Mouse (Mus musculus) embryonic facial prominence, embryonic 15.5 days (tissue): ENCODE results near the gene Fam53b. TPM values are rescaled to one million over a fixed set of nuclear protein-coding genes. Genes with fewer than 3 reads are reported as not detected.
A peak's percentile ranks its signal among the peaks of the same experiment; 100 is the strongest.

Source experiments
- ATAC-seq: fragments of 200-750 bp; cut with Nextera tagmentation; 2 replicates; pipeline ENCODE4 v1.8.0; 2017; ENCODE audit warnings: low read depth, moderate TSS enrichment; ENCODE audit not compliant: insufficient number of reproducible peaks, low FRiP score, low TSS enrichment
- H3K27ac ChIP-seq: fragments of 300-500 bp; sonication (generic); replicated peaks from 2 replicates; pipeline ENCODE4 v1.5.1; 2015; ENCODE audit warnings: mild to moderate bottlenecking, inconsistent platforms
- H3K27me3 ChIP-seq: fragments of 300-500 bp; sonication (generic); 2 replicates; pipeline ENCODE4 v1.6.1; 2015; ENCODE audit warnings: inconsistent platforms
- H3K36me3 ChIP-seq: fragments of 300-500 bp; sonication (generic); 2 replicates; pipeline ENCODE4 v1.6.1; 2015; ENCODE audit warnings: mild to moderate bottlenecking, inconsistent platforms
- H3K4me1 ChIP-seq: fragments of 300-500 bp; sonication (generic); 2 replicates; pipeline ENCODE4 v1.6.1; 2015; ENCODE audit warnings: inconsistent platforms
- H3K4me2 ChIP-seq: fragments of 300-500 bp; sonication (generic); replicated peaks from 2 replicates; pipeline ENCODE4 v1.6.1; 2015; ENCODE audit warnings: mild to moderate bottlenecking, inconsistent platforms
- H3K4me3 ChIP-seq: fragments of 300-500 bp; sonication (generic); replicated peaks from 2 replicates; pipeline ENCODE4 v1.5.1; 2015; ENCODE audit warnings: mild to moderate bottlenecking, inconsistent platforms
- H3K9ac ChIP-seq: fragments of 300-500 bp; sonication (generic); 2 replicates; pipeline ENCODE4 v1.6.1; 2015; ENCODE audit warnings: inconsistent platforms
- H3K9me3 ChIP-seq: fragments of 300-500 bp; sonication (generic); replicated peaks from 2 replicates; pipeline ENCODE4 v1.6.1; 2016; ENCODE audit warnings: inconsistent platforms
- WGBS: fragments of 180-500 bp; shearing (Covaris S2); methylation state at CpG from one replicate; pipeline ENCODE4 v1.1.7; 2015; 5-methylcytosine and 5-hydroxymethylcytosine counted together
- polyA plus RNA-seq: library from polyadenylated mRNA; unstranded; fragments of >200 nt; fragmentation: Nextera tagmentation; extraction: Ambion mirVana; gene quantifications from 2 replicates; pipeline ENCODE4 v1.2.1, GENCODE M21; 2015

Gene Fam53b
- polyA plus RNA-seq, result 21.6 and 22.5 TPM in 2 replicates

GRCm38 (mm10) chr7:132813416-132814088 is at the start of gene Fam53b:
Gene Fam53b, minus strand, starts transcription at chr7:132813886.
- Histone ChIP-seq H3K4me2 (peak within 1 kb of the TSS; percentile 67), H3K4me3 (peak within 1 kb of the TSS; percentile 59), H3K36me3 (no peaks in the 10 kb centered on the region), H3K27me3 (no peaks in the 10 kb centered on the region), H3K9me3 (no peaks in the 10 kb centered on the region), H3K27ac (peak within 1 kb of the TSS; percentile 93), H3K9ac (peak within 1 kb of the TSS; percentile 71), H3K4me1 (peaks cover 51% of the 10 kb centered on the region)
- peak; percentile 70 for ATAC-seq
- under 1% methylated on average over 85 of the region's 85 CpGs for whole genome bisulfite sequencing

- H3K9ac ChIP-seq, result peak within 1 kb of the TSS; percentile 86
- H3K36me3 ChIP-seq, result no peaks in the 10 kb centered on the region
- peak; percentile 89 for ATAC-seq
- H3K4me1 ChIP-seq, result peaks cover 17% of the 10 kb centered on the region
- no peaks in the 10 kb centered on the region for H3K9me3 ChIP-seq
- WGBS, result under 1% methylated on average over 53 of the region's 53 CpGs
- H3K4me2 ChIP-seq, result peak within 1 kb of the TSS; percentile 62
- peak within 1 kb of the TSS; percentile 66 for H3K27ac ChIP-seq
- H3K27me3 ChIP-seq, result no peaks in the 10 kb centered on the region
- H3K4me3 ChIP-seq, result peak within 1 kb of the TSS; percentile 67
Observed at GRCm38 (mm10) chr7:132859042-132859958, 45.6 kb upstream of the Fam53b start, which contains the start of gene Abraxas2. Gene Abraxas2, plus strand, starts transcription at chr7:132859225.

- ATAC-seq, result no peak
- Histone ChIP-seq H3K4me1 (peaks cover 17% of the 10 kb centered on the region), H3K4me3 (no peak overlapping the region), H3K36me3 (no peaks in the 10 kb centered on the region), H3K4me2 (no peak overlapping the region), H3K9ac (no peak overlapping the region), H3K27me3 (no peaks in the 10 kb centered on the region), H3K27ac (no peak overlapping the region), H3K9me3 (no peaks in the 10 kb centered on the region)
- WGBS, result 74% methylated on average over 5 of the region's 5 CpGs
Observed at GRCm38 (mm10) chr7:132858043-132858608, 44.4 kb upstream of the Fam53b start.

- H3K4me2 ChIP-seq, result no peak overlapping the region
- no peaks in the 10 kb centered on the region for H3K9me3 ChIP-seq
- no peak for ATAC-seq
- no peak overlapping the region for H3K27ac ChIP-seq
- H3K4me3 ChIP-seq, result no peak overlapping the region
- no peaks in the 10 kb centered on the region for H3K36me3 ChIP-seq
- no peaks in the 10 kb centered on the region for H3K27me3 ChIP-seq
- 72% methylated on average over 1 of the region's 1 CpGs for WGBS
- no peak overlapping the region for H3K9ac ChIP-seq
- peaks cover 20% of the 10 kb centered on the region for H3K4me1 ChIP-seq
Observed at GRCm38 (mm10) chr7:132856083-132856482, 42.4 kb upstream of the Fam53b start.

- H3K9ac ChIP-seq, result no peak overlapping the region
- H3K9me3 ChIP-seq, result no peaks in the 10 kb centered on the region
- no peak; the same call in 1 of the 2 replicates for ATAC-seq
- peaks cover 10% of the 10 kb centered on the region; the same call in 1 of the 2 replicates for H3K4me1 ChIP-seq
- H3K36me3 ChIP-seq, result peaks cover 15% of the 10 kb centered on the region
- WGBS, result 52% methylated on average over 4 of the region's 4 CpGs
- H3K4me2 ChIP-seq, result no peak overlapping the region
- no peak overlapping the region for H3K4me3 ChIP-seq
- no peak overlapping the region for H3K27ac ChIP-seq
- H3K27me3 ChIP-seq, result no peaks in the 10 kb centered on the region
Observed at GRCm38 (mm10) chr7:132853946-132854345, 40.3 kb upstream of the Fam53b start.

GRCm38 (mm10) chr7:132853361-132853760 is 39.7 kb upstream of the Fam53b start:
- WGBS, result 57% methylated on average over 6 of the region's 6 CpGs
- Histone ChIP-seq H3K4me2 (no peak overlapping the region), H3K36me3 (peaks cover 21% of the 10 kb centered on the region), H3K9ac (no peak overlapping the region), H3K4me3 (no peak overlapping the region), H3K4me1 (peaks cover 10% of the 10 kb centered on the region; the same call in 1 of the 2 replicates), H3K27me3 (no peaks in the 10 kb centered on the region), H3K9me3 (no peaks in the 10 kb centered on the region), H3K27ac (peak overlapping the region; percentile 94)
- ATAC-seq, result no peak

GRCm38 (mm10) chr7:132852173-132852844 is 38.6 kb upstream of the Fam53b start, which contains the start of gene Eef1akmt2:
Gene Eef1akmt2, minus strand, starts transcription at chr7:132852673.
- Histone ChIP-seq H3K36me3 (peaks cover 25% of the 10 kb centered on the region), H3K9me3 (no peaks in the 10 kb centered on the region), H3K4me1 (peaks cover 10% of the 10 kb centered on the region; the same call in 1 of the 2 replicates), H3K9ac (peak within 1 kb of the TSS; percentile 85), H3K4me2 (peak within 1 kb of the TSS; percentile 56), H3K27me3 (no peaks in the 10 kb centered on the region), H3K27ac (peak within 1 kb of the TSS; percentile 94), H3K4me3 (peak within 1 kb of the TSS; percentile 75)
- peak; percentile 91 for ATAC-seq
- under 1% methylated on average over 37 of the region's 37 CpGs for WGBS

- H3K27ac ChIP-seq, result no peak overlapping the region
- no peaks in the 10 kb centered on the region for H3K9me3 ChIP-seq
- H3K4me1 ChIP-seq, result no peaks in the 10 kb centered on the region
- no peak overlapping the region for H3K4me2 ChIP-seq
- 91% methylated on average over 3 of the region's 3 CpGs for WGBS
- no peak overlapping the region for H3K4me3 ChIP-seq
- no peaks in the 10 kb centered on the region for H3K27me3 ChIP-seq
- ATAC-seq, result no peak
- peaks cover 24% of the 10 kb centered on the region for H3K36me3 ChIP-seq
- no peak overlapping the region for H3K9ac ChIP-seq
Observed at GRCm38 (mm10) chr7:132843152-132843551, 29.5 kb upstream of the Fam53b start.

GRCm38 (mm10) chr7:132842455-132842854 is 28.8 kb upstream of the Fam53b start:
- H3K36me3 ChIP-seq, result peaks cover 23% of the 10 kb centered on the region
- H3K4me3 ChIP-seq, result no peak overlapping the region
- no peaks in the 10 kb centered on the region for H3K9me3 ChIP-seq
- WGBS, result 94% methylated on average over 1 of the region's 1 CpGs
- no peaks in the 10 kb centered on the region for H3K4me1 ChIP-seq
- H3K9ac ChIP-seq, result no peak overlapping the region
- H3K4me2 ChIP-seq, result no peak overlapping the region
- H3K27me3 ChIP-seq, result no peaks in the 10 kb centered on the region
- ATAC-seq, result no peak
- no peak overlapping the region for H3K27ac ChIP-seq

- no peak overlapping the region for H3K4me3 ChIP-seq
- ATAC-seq, result no peak
- peaks cover 26% of the 10 kb centered on the region for H3K36me3 ChIP-seq
- no peak overlapping the region for H3K9ac ChIP-seq
- no peak overlapping the region for H3K27ac ChIP-seq
- H3K4me1 ChIP-seq, result no peaks in the 10 kb centered on the region
- H3K27me3 ChIP-seq, result no peaks in the 10 kb centered on the region
- WGBS, result 80% methylated on average over 5 of the region's 5 CpGs
- H3K4me2 ChIP-seq, result no peak overlapping the region
- H3K9me3 ChIP-seq, result no peaks in the 10 kb centered on the region
Observed at GRCm38 (mm10) chr7:132841287-132841686, 27.6 kb upstream of the Fam53b start.
